Mouse (Mus musculus) megakaryocyte, embryonic 14.5 days (primary cell): ENCODE measurements around the gene Lmo3.

Experiments used
- FLI1 ChIP-seq: IDR thresholded peaks from 2 replicates; pipeline ENCODE4 v1.6.1; 2012; ENCODE audit warnings: low read length, inconsistent platforms, mixed read lengths
- GATA1 ChIP-seq: IDR thresholded peaks from 3 replicates; pipeline ENCODE4 v1.6.1; 2012; ENCODE audit warnings: mixed read lengths, low read length, inconsistent platforms, borderline replicate concordance

- TF ChIP-seq GATA1 (no peak), FLI1 (no peak)
Measured at GRCm38 (mm10) chr6:138583314-138583713, 1.5 kb upstream of the Lmo3 start.
